Mouse (Mus musculus) liver, embryonic 15.5 days (tissue): ENCODE data around the gene Eri3. TPM values are rescaled to one million over a fixed set of nuclear protein-coding genes. Genes with fewer than 3 reads are reported as not detected.

Experiments used
- ATAC-seq: fragments of 200-750 bp; cut with Nextera tagmentation; 2 replicates; pipeline ENCODE4 v1.8.0; 2017; ENCODE audit warnings: moderate number of reproducible peaks, mild to moderate bottlenecking, moderate library complexity; ENCODE audit not compliant: insufficient read depth
- H3K27ac ChIP-seq: fragments of 300-500 bp; sonication (generic); replicated peaks from 2 replicates; pipeline ENCODE4 v1.5.1; 2015; ENCODE audit warnings: mild to moderate bottlenecking, inconsistent platforms
- H3K27me3 ChIP-seq: fragments of 300-500 bp; sonication (generic); 2 replicates; pipeline ENCODE4 v1.6.1; 2015; ENCODE audit warnings: mild to moderate bottlenecking, inconsistent platforms
- H3K36me3 ChIP-seq: fragments of 300-500 bp; sonication (generic); replicated peaks from 2 replicates; pipeline ENCODE4 v1.6.1; 2015; ENCODE audit warnings: moderate library complexity, mild to moderate bottlenecking, inconsistent platforms
- H3K4me1 ChIP-seq: fragments of 300-500 bp; sonication (generic); replicated peaks from 2 replicates; pipeline ENCODE4 v1.6.1; 2015; ENCODE audit warnings: inconsistent platforms
- H3K4me2 ChIP-seq: fragments of 300-500 bp; sonication (generic); 2 replicates; pipeline ENCODE4 v1.6.1; 2015; ENCODE audit warnings: moderate library complexity, mild to moderate bottlenecking, inconsistent platforms
- H3K4me3 ChIP-seq: fragments of 300-500 bp; sonication (generic); replicated peaks from 2 replicates; pipeline ENCODE4 v1.5.1; 2015; ENCODE audit warnings: mild to moderate bottlenecking, inconsistent platforms
- H3K9ac ChIP-seq: fragments of 300-500 bp; sonication (generic); 2 replicates; pipeline ENCODE4 v1.6.1; 2015; ENCODE audit warnings: moderate library complexity, mild to moderate bottlenecking, inconsistent platforms
- H3K9me3 ChIP-seq: fragments of 300-500 bp; sonication (generic); replicated peaks from 2 replicates; pipeline ENCODE4 v1.6.1; 2016; ENCODE audit warnings: inconsistent platforms
- WGBS: fragments of 180-500 bp; shearing (Covaris S2); methylation state at CpG from one replicate; pipeline ENCODE4 v1.1.7; 2015; ENCODE audit warnings: mixed read lengths; ENCODE audit not compliant: insufficient replicate concordance; 5-methylcytosine and 5-hydroxymethylcytosine counted together
- polyA plus RNA-seq: library from polyadenylated mRNA; unstranded; fragments of >200 nt; fragmentation: Nextera tagmentation; extraction: Ambion mirVana; gene quantifications from 2 replicates; pipeline ENCODE4 v1.2.1, GENCODE M21; 2015

Gene Eri3
- polyA plus RNA-seq, 1 experiment from 2014 or later: 39.0 TPM

DNA sequence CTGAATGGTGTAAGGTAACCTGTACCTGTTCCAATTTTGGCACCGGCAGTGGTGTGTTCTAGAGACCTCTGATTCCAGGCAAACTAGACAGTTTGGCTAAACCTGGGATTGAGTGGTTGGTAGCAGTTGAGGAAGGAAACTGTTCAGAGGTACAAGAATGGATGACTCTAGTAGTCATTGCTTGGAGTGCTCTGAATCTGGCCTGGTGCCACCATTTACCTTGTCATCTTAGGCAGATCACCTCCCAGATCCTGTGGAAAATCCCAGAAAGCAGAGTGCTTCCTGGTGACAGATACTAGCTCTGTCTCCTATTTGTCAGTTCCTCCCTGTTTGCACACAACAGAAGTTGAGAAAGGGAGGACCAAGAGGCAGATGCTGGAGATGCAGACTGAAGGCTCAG lies 27.4 kb downstream of the Eri3 start:
- Histone ChIP-seq H3K9ac (no peak overlapping the region), H3K4me2 (no peak overlapping the region), H3K4me1 (peaks cover 11% of the 10 kb centered on the region), H3K27ac (no peak overlapping the region), H3K36me3 (peaks cover 23% of the 10 kb centered on the region), H3K4me3 (no peak overlapping the region), H3K27me3 (no peaks in the 10 kb centered on the region), H3K9me3 (no peaks in the 10 kb centered on the region)
- no peak for ATAC-seq
- WGBS: 79% methylated on average over 1 of the region's 1 CpGs

DNA sequence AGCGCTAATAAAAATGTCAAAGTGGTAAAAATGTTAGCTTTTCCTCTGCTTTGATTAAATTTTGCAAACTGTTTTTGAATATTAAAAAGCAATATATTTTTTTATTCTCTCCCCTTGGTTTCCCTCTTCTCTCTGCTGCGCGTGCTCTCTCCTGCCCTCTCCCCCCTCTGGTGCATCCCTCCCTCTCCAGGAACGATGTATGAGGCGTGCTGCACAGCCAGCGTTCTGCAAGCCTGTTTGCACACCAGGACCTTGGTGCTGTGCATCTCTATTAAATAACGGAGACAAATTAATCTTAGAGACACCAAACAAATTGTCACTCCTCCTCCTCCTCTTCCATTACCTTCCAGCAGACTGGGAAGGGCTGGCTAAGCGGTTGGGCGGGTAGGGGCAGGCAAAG lies 31.5 kb downstream of the Eri3 start:
- no peak overlapping the region for H3K4me3 ChIP-seq
- no peak overlapping the region for H3K9ac ChIP-seq
- H3K36me3 ChIP-seq: peaks cover 33% of the 10 kb centered on the region
- H3K4me2 ChIP-seq: no peak overlapping the region
- no peak for ATAC-seq
- peaks cover 11% of the 10 kb centered on the region for H3K4me1 ChIP-seq
- no peak overlapping the region for H3K27ac ChIP-seq
- WGBS: 84% methylated on average over 9 of the region's 9 CpGs
- no peaks in the 10 kb centered on the region for H3K27me3 ChIP-seq
- no peaks in the 10 kb centered on the region for H3K9me3 ChIP-seq

DNA sequence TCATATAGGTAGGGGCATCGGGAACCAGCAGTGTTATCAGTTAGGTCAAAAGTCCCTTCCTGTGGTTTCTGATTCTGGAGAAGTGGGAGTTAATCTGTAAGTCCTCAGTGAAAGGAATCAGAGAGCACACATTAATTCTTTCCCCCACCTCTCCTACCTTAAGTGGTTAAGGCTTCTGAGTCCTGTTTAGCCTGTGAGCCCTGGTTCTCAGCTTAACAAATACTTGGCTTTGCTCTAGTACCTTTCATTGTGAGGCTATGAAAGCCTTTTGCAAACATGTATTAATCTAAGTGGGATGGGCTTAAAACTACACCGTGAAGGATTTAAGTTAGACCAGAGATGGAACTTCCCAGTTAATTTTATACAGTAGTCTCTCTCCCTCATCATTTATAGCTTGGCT lies 35.8 kb downstream of the Eri3 start:
- H3K27me3 ChIP-seq: no peaks in the 10 kb centered on the region
- H3K4me2 ChIP-seq: no peak overlapping the region
- H3K27ac ChIP-seq: no peak overlapping the region
- no peak overlapping the region for H3K9ac ChIP-seq
- H3K4me3 ChIP-seq: no peak overlapping the region
- no peak for ATAC-seq
- 48% methylated on average over 2 of the region's 2 CpGs for WGBS
- peaks cover 42% of the 10 kb centered on the region for H3K36me3 ChIP-seq
- no peaks in the 10 kb centered on the region for H3K9me3 ChIP-seq
- H3K4me1 ChIP-seq: no peaks in the 10 kb centered on the region

DNA sequence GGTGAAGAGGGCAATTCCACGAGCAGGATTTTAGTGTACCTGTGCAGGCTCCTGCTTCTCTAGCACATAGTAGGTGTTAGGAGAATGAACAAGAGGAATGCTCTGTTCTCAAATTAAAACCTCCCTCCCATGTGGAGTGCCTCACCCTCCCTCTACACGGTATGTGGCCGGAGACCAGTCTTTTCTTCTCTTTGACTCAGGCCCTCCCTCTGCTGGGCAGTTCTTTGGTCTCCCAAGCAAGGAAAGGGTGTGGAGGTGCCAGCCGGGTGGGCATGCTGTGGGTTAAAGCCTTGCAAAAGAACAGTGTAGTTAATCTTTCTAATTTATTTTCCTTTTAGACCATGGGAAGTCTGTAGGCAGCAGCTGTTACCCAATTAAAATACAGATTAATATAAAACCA lies 37.3 kb downstream of the Eri3 start:
- no peak for ATAC-seq
- Histone ChIP-seq H3K4me3 (no peak overlapping the region), H3K27ac (no peak overlapping the region), H3K4me1 (no peaks in the 10 kb centered on the region), H3K9me3 (no peaks in the 10 kb centered on the region), H3K27me3 (no peaks in the 10 kb centered on the region), H3K36me3 (peaks cover 38% of the 10 kb centered on the region), H3K9ac (no peak overlapping the region), H3K4me2 (no peak overlapping the region)
- WGBS: 69% methylated on average over 4 of the region's 4 CpGs

DNA sequence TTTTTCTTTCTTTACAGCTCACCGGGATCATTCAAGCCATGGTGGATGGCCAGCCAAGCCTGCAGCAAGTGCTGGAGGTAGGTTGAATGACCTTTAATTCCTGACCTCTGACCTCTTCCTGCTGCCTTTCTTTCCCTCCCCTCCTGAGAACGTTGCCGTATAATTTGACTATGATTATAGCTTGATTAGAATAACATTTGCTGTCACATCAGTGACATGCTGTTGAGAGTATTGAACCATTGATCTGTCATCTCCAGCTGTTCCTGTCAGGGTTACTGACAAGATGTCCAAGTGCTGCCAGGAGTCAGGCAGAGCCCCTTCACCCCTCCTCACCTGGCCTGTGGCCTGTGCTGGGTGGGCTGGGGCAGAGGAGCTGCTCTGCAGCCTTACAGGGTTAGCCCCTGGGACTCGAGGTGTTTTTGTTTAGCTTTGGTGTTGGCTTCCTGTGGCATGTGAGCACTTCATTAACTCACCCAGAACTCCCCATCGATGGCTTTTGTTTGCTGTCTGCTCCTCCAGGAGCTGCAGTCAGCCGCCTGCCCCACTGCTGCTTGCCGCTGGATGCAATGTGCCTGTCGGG lies 39.0 kb downstream of the Eri3 start:
- no peaks in the 10 kb centered on the region for H3K4me1 ChIP-seq
- no peak overlapping the region for H3K4me3 ChIP-seq
- ATAC-seq: no peak
- H3K9ac ChIP-seq: no peak overlapping the region
- H3K36me3 ChIP-seq: peaks cover 32% of the 10 kb centered on the region
- no peaks in the 10 kb centered on the region for H3K27me3 ChIP-seq
- no peak overlapping the region for H3K4me2 ChIP-seq
- H3K9me3 ChIP-seq: no peaks in the 10 kb centered on the region
- WGBS: 62% methylated on average over 8 of the region's 8 CpGs
- H3K27ac ChIP-seq: no peak overlapping the region

DNA sequence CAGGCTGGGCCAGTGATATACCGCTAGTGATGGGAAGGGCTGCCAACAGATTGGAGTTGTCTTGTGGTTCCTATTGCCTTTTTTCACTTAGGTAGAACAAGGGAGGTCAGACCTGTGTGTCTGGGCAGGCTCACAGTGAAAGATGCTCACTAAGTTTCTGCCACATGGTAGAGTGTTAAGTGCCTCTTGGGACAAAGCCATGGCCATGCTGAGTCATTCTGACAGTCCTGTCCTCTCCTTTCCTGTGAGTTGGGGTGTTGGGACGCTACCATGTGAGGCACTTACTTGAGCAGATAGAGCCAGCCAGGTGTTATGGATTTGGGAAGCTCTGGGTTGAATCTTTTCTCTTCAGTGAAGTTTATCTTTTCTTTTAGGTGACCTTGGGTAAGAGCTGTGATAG lies 40.6 kb downstream of the Eri3 start:
- no peaks in the 10 kb centered on the region for H3K9me3 ChIP-seq
- 77% methylated on average over 2 of the region's 2 CpGs for WGBS
- H3K27me3 ChIP-seq: no peaks in the 10 kb centered on the region
- no peak overlapping the region for H3K9ac ChIP-seq
- H3K4me3 ChIP-seq: no peak overlapping the region
- H3K4me2 ChIP-seq: no peak overlapping the region
- peaks cover 43% of the 10 kb centered on the region for H3K36me3 ChIP-seq
- no peaks in the 10 kb centered on the region for H3K4me1 ChIP-seq
- ATAC-seq: no peak
- H3K27ac ChIP-seq: no peak overlapping the region

DNA sequence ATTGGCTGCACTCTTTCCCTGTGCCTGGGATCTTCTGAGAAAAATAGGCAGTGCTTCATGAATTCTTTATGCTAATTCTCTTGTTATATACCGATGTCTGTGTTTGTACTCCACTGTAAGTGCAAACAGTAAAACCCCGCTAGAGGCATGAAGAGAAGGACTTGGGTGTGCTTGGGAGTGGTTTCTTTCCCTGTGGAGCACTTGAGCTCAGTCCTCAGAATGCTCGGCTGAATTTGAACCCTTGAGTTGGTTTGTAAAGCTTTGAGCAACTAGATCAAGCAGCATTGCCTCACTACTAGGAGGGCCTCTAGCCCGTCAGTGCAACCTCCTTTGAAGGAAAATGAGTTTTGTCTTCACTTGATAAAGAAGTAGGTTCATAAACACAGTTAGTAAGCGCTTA lies 42.0 kb downstream of the Eri3 start:
- no peak for ATAC-seq
- Histone ChIP-seq H3K9me3 (no peaks in the 10 kb centered on the region), H3K4me2 (no peak overlapping the region), H3K4me1 (no peaks in the 10 kb centered on the region), H3K4me3 (no peak overlapping the region), H3K9ac (no peak overlapping the region), H3K27me3 (no peaks in the 10 kb centered on the region), H3K36me3 (peaks cover 40% of the 10 kb centered on the region), H3K27ac (no peak overlapping the region)
- WGBS: 82% methylated on average over 5 of the region's 5 CpGs

DNA sequence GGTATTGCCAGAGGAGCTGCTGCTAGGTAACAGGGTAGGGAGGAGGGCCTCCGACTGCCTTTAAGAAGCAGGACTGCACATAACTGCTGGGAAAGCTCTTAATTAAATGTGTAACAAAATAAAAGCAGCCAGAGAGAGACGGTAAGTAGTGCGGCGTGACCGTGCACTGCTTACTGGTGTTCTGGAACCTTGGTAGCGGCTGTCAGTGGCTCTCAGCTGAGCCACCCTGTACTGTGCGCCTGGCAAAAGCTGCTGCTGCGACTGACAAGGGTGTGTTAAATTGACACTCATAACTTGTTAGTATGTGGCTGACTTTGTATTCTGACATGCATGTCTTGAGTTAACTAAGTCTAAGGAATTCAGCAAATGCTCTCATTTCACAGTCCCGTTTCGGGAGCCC lies 45.1 kb downstream of the Eri3 start:
- 81% methylated on average over 10 of the region's 10 CpGs for WGBS
- Histone ChIP-seq H3K9me3 (no peaks in the 10 kb centered on the region), H3K4me1 (no peaks in the 10 kb centered on the region), H3K9ac (no peak overlapping the region), H3K4me2 (no peak overlapping the region), H3K4me3 (no peak overlapping the region), H3K27me3 (no peaks in the 10 kb centered on the region), H3K27ac (no peak overlapping the region), H3K36me3 (peaks cover 48% of the 10 kb centered on the region)
- no peak for ATAC-seq

DNA sequence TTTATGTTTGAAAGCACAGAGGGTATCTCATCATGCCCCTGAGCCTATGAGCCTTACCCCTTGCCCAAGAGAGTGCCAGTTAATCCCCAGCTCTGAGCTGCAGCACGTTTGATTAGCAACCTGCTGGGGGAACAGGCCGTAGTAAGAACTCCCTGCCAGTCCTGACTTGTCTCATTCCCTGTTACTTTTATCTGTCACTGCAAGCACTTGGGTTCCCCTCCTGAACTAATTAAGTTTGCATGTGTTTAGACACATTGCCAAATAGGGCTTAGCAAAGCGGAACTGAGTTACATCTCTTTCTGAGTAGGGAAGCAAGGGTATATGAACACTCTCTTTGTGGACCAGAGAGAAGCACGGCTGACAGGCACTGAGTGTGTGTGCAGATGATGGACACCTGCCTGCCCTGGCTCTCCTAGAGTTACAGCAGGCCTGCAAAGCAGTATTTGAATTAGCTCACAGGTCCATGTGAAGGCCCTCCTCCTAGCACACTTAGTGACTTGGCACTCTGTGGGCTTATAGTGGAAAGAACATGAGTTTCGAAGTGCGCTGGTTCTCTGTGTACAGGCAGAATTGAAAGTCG lies 49.9 kb downstream of the Eri3 start:
- no peaks in the 10 kb centered on the region for H3K9me3 ChIP-seq
- no peak overlapping the region for H3K9ac ChIP-seq
- no peaks in the 10 kb centered on the region for H3K4me1 ChIP-seq
- WGBS: 70% methylated on average over 7 of the region's 7 CpGs
- H3K4me2 ChIP-seq: no peak overlapping the region
- peaks cover 23% of the 10 kb centered on the region for H3K36me3 ChIP-seq
- no peaks in the 10 kb centered on the region for H3K27me3 ChIP-seq
- no peak overlapping the region for H3K4me3 ChIP-seq
- H3K27ac ChIP-seq: no peak overlapping the region
- ATAC-seq: no peak

DNA sequence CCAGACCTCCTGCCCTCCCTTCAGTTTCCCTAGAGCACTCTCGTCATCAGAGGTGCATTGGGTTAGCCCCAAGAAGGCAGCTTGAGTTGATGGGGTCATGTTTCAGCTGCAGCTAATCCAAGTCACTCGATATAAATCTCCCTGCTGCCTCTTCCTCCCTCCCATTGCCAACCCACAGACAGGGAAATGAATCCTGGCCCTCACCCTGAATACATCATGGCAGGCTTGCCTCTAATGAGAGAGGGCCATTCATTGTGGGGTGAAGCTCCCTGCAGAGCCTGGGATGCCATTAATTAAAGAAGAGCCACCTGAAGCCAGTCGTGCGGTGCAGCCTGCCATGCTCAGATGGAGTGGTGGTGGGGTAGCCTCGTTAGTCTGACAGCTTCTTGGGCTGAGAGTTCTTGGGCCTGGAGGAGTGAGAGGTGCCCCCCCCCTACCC lies 51.2 kb downstream of the Eri3 start:
- Histone ChIP-seq H3K27ac (no peak overlapping the region), H3K4me3 (no peak overlapping the region), H3K9me3 (no peaks in the 10 kb centered on the region), H3K4me1 (no peaks in the 10 kb centered on the region; the same call in 1 of the 2 replicates), H3K9ac (no peak overlapping the region), H3K27me3 (no peaks in the 10 kb centered on the region), H3K4me2 (no peak overlapping the region), H3K36me3 (peaks cover 16% of the 10 kb centered on the region; the same call in 1 of the 2 replicates)
- 70% methylated on average over 5 of the region's 5 CpGs for WGBS
- no peak for ATAC-seq

DNA sequence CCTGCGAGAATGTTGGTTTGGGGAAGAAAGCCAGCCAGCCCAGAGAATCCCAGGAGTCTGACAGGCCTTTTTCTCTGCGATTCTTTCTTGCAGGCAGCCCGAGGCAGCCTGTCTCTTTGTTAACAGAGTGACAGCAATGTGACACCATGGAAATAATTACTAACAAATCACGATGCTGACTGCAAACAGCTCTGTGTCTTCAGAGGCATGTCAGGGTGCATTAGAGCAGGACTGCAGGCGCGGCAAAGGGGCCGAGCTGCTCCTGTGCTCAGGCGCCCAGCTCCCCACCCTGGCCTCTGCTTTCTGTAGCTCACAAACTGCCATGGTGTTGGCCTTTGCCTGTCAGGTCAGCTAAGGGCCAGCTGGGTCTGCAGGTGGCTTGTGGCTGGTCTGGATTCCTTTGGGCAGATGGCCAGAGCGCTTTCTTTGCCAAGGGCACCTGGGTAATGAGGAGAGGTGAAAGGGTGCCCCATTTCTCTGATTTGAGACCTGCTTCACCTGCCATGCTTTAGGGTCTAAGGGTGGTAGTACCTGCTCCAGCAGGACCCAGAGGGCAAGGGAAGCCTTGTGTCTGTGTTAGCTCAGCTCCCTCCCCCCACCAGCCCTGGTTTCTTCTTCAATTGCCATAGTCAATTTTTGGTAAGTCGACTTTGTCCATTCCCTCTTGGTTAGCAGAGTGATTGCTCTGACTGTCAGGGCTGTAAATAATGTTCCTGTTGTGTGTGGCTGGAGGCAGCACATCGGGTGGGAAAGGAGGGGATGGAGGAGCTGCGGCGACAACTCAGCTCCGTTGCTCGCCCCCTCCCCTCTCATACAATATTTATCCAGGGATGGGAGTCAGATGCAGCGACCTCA lies 55.2 kb downstream of the Eri3 start:
- ATAC-seq: no peak
- Histone ChIP-seq H3K9me3 (no peaks in the 10 kb centered on the region), H3K4me2 (no peak overlapping the region), H3K27ac (no peak overlapping the region), H3K4me1 (peaks cover 13% of the 10 kb centered on the region), H3K27me3 (no peaks in the 10 kb centered on the region), H3K4me3 (no peak overlapping the region), H3K9ac (no peak overlapping the region), H3K36me3 (peaks cover 2% of the 10 kb centered on the region; the same call in 1 of the 2 replicates)
- 66% methylated on average over 16 of the region's 16 CpGs for WGBS
